Mouse (Mus musculus): ENCODE results near the gene Dpyd. TPM values are rescaled to one million over a fixed set of nuclear protein-coding genes. Genes with fewer than 3 reads are reported as not detected.

The Dpyd gene
- polyA plus RNA-seq, 1 experiment = 1.7 TPM

- Histone ChIP-seq H3K4me3 (ENCODE audit: insufficient read depth, low read length) (no peak overlapping the region), H3K4me1 (ENCODE audit: control insufficient read depth, insufficient read depth, low read length) (no peaks in the 10 kb centered on the region), H3K27ac (ENCODE audit: insufficient read depth, low read length) (no peak overlapping the region)
- TF ChIP-seq POLR2A (IDR thresholded peaks at IDR 0.05; ENCODE audit: extremely low read depth, insufficient read depth, low read length) (no peak), CTCF (IDR thresholded peaks at IDR 0.05; ENCODE audit: extremely low read depth, insufficient read depth, low read length) (no peak)
These were observed 290.8 kb downstream of the Dpyd start for GRCm38 (mm10) chr3:118852711-118853110.

- H3K27ac ChIP-seq (ENCODE audit: insufficient read depth, low read length) = no peak overlapping the region
- no peaks in the 10 kb centered on the region for H3K4me1 ChIP-seq (ENCODE audit: control insufficient read depth, insufficient read depth, low read length)
- TF ChIP-seq POLR2A (IDR thresholded peaks at IDR 0.05; ENCODE audit: extremely low read depth, insufficient read depth, low read length) (no peak), CTCF (IDR thresholded peaks at IDR 0.05; ENCODE audit: extremely low read depth, insufficient read depth, low read length) (no peak)
- no peak overlapping the region for H3K4me3 ChIP-seq (ENCODE audit: insufficient read depth, low read length)
These were observed 293.5 kb downstream of the Dpyd start for GRCm38 (mm10) chr3:118855411-118855810.

- TF ChIP-seq POLR2A (IDR thresholded peaks at IDR 0.05; ENCODE audit: extremely low read depth, insufficient read depth, low read length) (no peak), CTCF (IDR thresholded peaks at IDR 0.05; ENCODE audit: extremely low read depth, insufficient read depth, low read length) (no peak)
- Histone ChIP-seq H3K4me1 (ENCODE audit: control insufficient read depth, insufficient read depth, low read length) (no peaks in the 10 kb centered on the region), H3K4me3 (ENCODE audit: insufficient read depth, low read length) (no peak overlapping the region), H3K27ac (ENCODE audit: insufficient read depth, low read length) (no peak overlapping the region)
These were observed 307.5 kb downstream of the Dpyd start for GRCm38 (mm10) chr3:118869113-118870107.

- H3K27ac ChIP-seq (ENCODE audit: insufficient read depth, low read length) = no peak overlapping the region
- no peaks in the 10 kb centered on the region for H3K4me1 ChIP-seq (ENCODE audit: control insufficient read depth, insufficient read depth, low read length)
- H3K4me3 ChIP-seq (ENCODE audit: insufficient read depth, low read length) = no peak overlapping the region
- TF ChIP-seq POLR2A (IDR thresholded peaks at IDR 0.05; ENCODE audit: extremely low read depth, insufficient read depth, low read length) (no peak), CTCF (IDR thresholded peaks at IDR 0.05; ENCODE audit: extremely low read depth, insufficient read depth, low read length) (no peak)
These were observed 313.9 kb downstream of the Dpyd start for GRCm38 (mm10) chr3:118875871-118876270.

- Histone ChIP-seq H3K4me3 (ENCODE audit: insufficient read depth, low read length) (no peak overlapping the region), H3K27ac (ENCODE audit: insufficient read depth, low read length) (no peak overlapping the region), H3K4me1 (ENCODE audit: control insufficient read depth, insufficient read depth, low read length) (peaks cover 1% of the 10 kb centered on the region; the same call in 1 of the 2 replicates)
- no peak for TF ChIP-seq CTCF (IDR thresholded peaks at IDR 0.05; ENCODE audit: extremely low read depth, insufficient read depth, low read length)
- TF ChIP-seq POLR2A (IDR thresholded peaks at IDR 0.05; ENCODE audit: extremely low read depth, insufficient read depth, low read length) = no peak
These were observed 337.1 kb downstream of the Dpyd start for GRCm38 (mm10) chr3:118899036-118899435.

- H3K4me1 ChIP-seq (ENCODE audit: control insufficient read depth, insufficient read depth, low read length) = no peaks in the 10 kb centered on the region
- H3K4me3 ChIP-seq (ENCODE audit: insufficient read depth, low read length) = no peak overlapping the region
- TF ChIP-seq POLR2A (IDR thresholded peaks at IDR 0.05; ENCODE audit: extremely low read depth, insufficient read depth, low read length) (no peak), CTCF (IDR thresholded peaks at IDR 0.05; ENCODE audit: extremely low read depth, insufficient read depth, low read length) (no peak)
- no peak overlapping the region for H3K27ac ChIP-seq (ENCODE audit: insufficient read depth, low read length)
These were observed 429.4 kb downstream of the Dpyd start for GRCm38 (mm10) chr3:118991312-118991711.

- 0 out of 2 replicates have a peak, but pooled peaks have one; percentile 29 for TF ChIP-seq CTCF (IDR thresholded peaks at IDR 0.05; ENCODE audit: extremely low read depth, insufficient read depth, low read length)
- TF ChIP-seq POLR2A (IDR thresholded peaks at IDR 0.05; ENCODE audit: extremely low read depth, insufficient read depth, low read length) = no peak
- Histone ChIP-seq H3K4me3 (ENCODE audit: insufficient read depth, low read length) (no peak overlapping the region), H3K4me1 (ENCODE audit: control insufficient read depth, insufficient read depth, low read length) (no peaks in the 10 kb centered on the region), H3K27ac (ENCODE audit: insufficient read depth, low read length) (no peak overlapping the region)
These were observed 429.9 kb downstream of the Dpyd start for GRCm38 (mm10) chr3:118991793-118992192.

GRCm38 (mm10) chr3:119021255-119021654, 459.3 kb downstream of the Dpyd start:
- TF ChIP-seq POLR2A (IDR thresholded peaks at IDR 0.05; ENCODE audit: extremely low read depth, insufficient read depth, low read length) (no peak), CTCF (IDR thresholded peaks at IDR 0.05; ENCODE audit: extremely low read depth, insufficient read depth, low read length) (no peak)
- Histone ChIP-seq H3K4me1 (ENCODE audit: control insufficient read depth, insufficient read depth, low read length) (no peaks in the 10 kb centered on the region), H3K27ac (ENCODE audit: insufficient read depth, low read length) (no peak overlapping the region), H3K4me3 (ENCODE audit: insufficient read depth, low read length) (no peak overlapping the region)

- Histone ChIP-seq H3K27ac (ENCODE audit: insufficient read depth, low read length) (no peak overlapping the region), H3K4me1 (ENCODE audit: control insufficient read depth, insufficient read depth, low read length) (no peaks in the 10 kb centered on the region), H3K4me3 (ENCODE audit: insufficient read depth, low read length) (no peak overlapping the region)
- TF ChIP-seq POLR2A (IDR thresholded peaks at IDR 0.05; ENCODE audit: extremely low read depth, insufficient read depth, low read length) = no peak
- TF ChIP-seq CTCF (IDR thresholded peaks at IDR 0.05; ENCODE audit: extremely low read depth, insufficient read depth, low read length) = no peak
These were observed 480.7 kb downstream of the Dpyd start for GRCm38 (mm10) chr3:119042611-119043010.

GRCm38 (mm10) chr3:119056144-119056543, 494.2 kb downstream of the Dpyd start:
- TF ChIP-seq POLR2A (IDR thresholded peaks at IDR 0.05; ENCODE audit: extremely low read depth, insufficient read depth, low read length) = no peak
- TF ChIP-seq CTCF (IDR thresholded peaks at IDR 0.05; ENCODE audit: extremely low read depth, insufficient read depth, low read length) = no peak
- Histone ChIP-seq H3K4me1 (ENCODE audit: control insufficient read depth, insufficient read depth, low read length) (no peaks in the 10 kb centered on the region), H3K27ac (ENCODE audit: insufficient read depth, low read length) (no peak overlapping the region), H3K4me3 (ENCODE audit: insufficient read depth, low read length) (no peak overlapping the region)
